ENCODE assay signal across 8 mouse cellular contexts in the genomic region with DNA sequence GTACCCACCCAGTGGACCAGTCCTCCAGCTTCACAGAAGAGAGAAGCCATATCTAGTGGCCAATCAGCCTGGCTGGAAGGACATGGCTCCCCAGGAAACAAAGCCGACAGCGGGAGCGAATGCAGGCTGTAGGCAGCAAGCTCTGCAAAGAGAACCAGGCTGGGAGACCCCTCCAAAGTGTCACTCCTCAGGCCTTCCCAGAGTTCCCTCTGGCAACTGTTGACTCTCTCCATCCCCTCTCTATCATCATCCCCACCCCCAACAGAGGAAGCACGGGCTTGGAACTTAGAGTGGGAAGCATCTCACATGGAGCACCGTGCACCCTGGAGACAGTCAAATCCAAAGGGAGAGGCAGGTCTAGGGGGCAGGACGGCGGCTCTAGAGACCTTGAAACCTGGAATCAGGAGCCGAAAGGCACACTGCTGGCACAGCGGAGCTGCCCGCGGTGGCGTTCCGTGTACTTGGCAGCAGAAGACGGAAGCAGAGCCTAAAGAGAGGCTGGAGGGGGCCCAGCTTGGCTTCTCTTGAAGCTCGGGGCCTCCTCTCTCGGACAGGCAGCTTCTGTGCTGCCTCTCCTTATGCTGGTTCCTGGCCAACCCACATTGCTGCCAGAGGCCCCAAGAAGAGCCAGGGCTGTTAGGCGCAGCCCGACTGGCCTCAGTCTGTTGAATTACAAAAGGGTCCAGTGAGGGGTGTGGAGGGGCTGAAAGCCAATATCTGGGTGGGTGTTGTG. TPM values are rescaled to one million over a fixed set of nuclear protein-coding genes. Genes with fewer than 3 reads are reported as not detected.
DNase-seq lines count a peak whose midpoint lies in the region; ATAC-seq lines count a peak whose summit lies in the region.

No protein-coding gene starts in this region.

- H3K4me1 ChIP-seq in embryonic facial prominence, embryonic 10.5 days, result peaks cover 38% of the 10 kb centered on the region
- H3K4me1 ChIP-seq in heart, embryonic 15.5 days (replicated peaks), result peaks cover 49% of the 10 kb centered on the region
- peaks cover 19% of the 10 kb centered on the region for H3K4me1 ChIP-seq in kidney, embryonic 15.5 days

- intact Hi-C loops in left cerebral cortex, postnatal 4 days (cut with DNase I), result no loop called here

- H3K36me3 ChIP-seq in embryonic facial prominence, embryonic 10.5 days (replicated peaks), result no peaks in the 10 kb centered on the region
- 0 out of 2 replicates have a peak, but pooled peaks cover 4% of the 10 kb centered on the region for H3K36me3 ChIP-seq in heart, embryonic 15.5 days
- H3K36me3 ChIP-seq in kidney, embryonic 15.5 days, result no peaks in the 10 kb centered on the region

- H3K4me2 ChIP-seq in heart, embryonic 15.5 days, result peak overlapping the region; percentile 31
- no peak overlapping the region for H3K4me2 ChIP-seq in kidney, embryonic 15.5 days

- peak; percentile 21 to 42 for DNase-seq in kidney, postnatal 4 days
- no peak for DNase-seq in kidney, adult 18-20 months
- no peak for DNase-seq in embryonic facial prominence, embryonic 10.5 days (ENCODE audit: low spot score)
- DNase-seq in left cerebral cortex, postnatal 4 days, result peak; percentile 94
- DNase-seq in ovary, postnatal 14 days (ENCODE audit: low spot score), result peak; percentile 32

- WGBS in embryonic facial prominence, embryonic 10.5 days, result 80% methylated on average over 18 of the region's 18 CpGs
- 50% methylated on average over 18 of the region's 18 CpGs for WGBS in heart, embryonic 15.5 days
- 81% methylated on average over 18 of the region's 18 CpGs for WGBS in kidney, embryonic 15.5 days

- H3K9ac ChIP-seq in heart, embryonic 15.5 days, result no peak overlapping the region
- no peak overlapping the region for H3K9ac ChIP-seq in kidney, embryonic 15.5 days

- H3K27ac ChIP-seq in embryonic facial prominence, embryonic 10.5 days (replicated peaks), result peak overlapping the region; percentile 36; the same call in 1 of the 2 replicates
- H3K27ac ChIP-seq in heart, embryonic 15.5 days, result peak overlapping the region; percentile 71
- H3K27ac ChIP-seq in kidney, embryonic 15.5 days, result no peak overlapping the region

- H3K4me3 ChIP-seq in embryonic facial prominence, embryonic 10.5 days, result no peak overlapping the region
- no peak overlapping the region for H3K4me3 ChIP-seq in heart, embryonic 15.5 days
- no peak overlapping the region for H3K4me3 ChIP-seq in kidney, embryonic 15.5 days (replicated peaks)

- no peaks in the 10 kb centered on the region for H3K27me3 ChIP-seq in embryonic facial prominence, embryonic 10.5 days (replicated peaks; ENCODE audit: low read depth, poor library complexity, severe bottlenecking)
- no peaks in the 10 kb centered on the region for H3K27me3 ChIP-seq in heart, embryonic 15.5 days
- no peaks in the 10 kb centered on the region for H3K27me3 ChIP-seq in kidney, embryonic 15.5 days

- peak; percentile 48; the same call in 1 of the 2 replicates for ATAC-seq in heart, embryonic 15.5 days (replicated peaks; ENCODE audit: insufficient number of reproducible peaks, insufficient read depth, low FRiP score, low read depth)
- ATAC-seq in kidney, embryonic 15.5 days (replicated peaks; ENCODE audit: low FRiP score), result no peak
- ATAC-seq in monocyte, adult 5-6 weeks (replicated peaks; ENCODE audit: insufficient number of reproducible peaks, low FRiP score, low TSS enrichment, poor library complexity, severe bottlenecking), result no peak

- H3K9me3 ChIP-seq in embryonic facial prominence, embryonic 10.5 days, result no peaks in the 10 kb centered on the region
- no peaks in the 10 kb centered on the region for H3K9me3 ChIP-seq in heart, embryonic 15.5 days (replicated peaks)
- no peaks in the 10 kb centered on the region for H3K9me3 ChIP-seq in kidney, embryonic 15.5 days (replicated peaks)

RNA-seq across cellular contexts. Expression of gene Gsg1l, which starts 41.3 kb away (rescaled TPM):
- 0.65 and 1.3 TPM in 2 replicates for polyA plus RNA-seq in embryonic facial prominence, embryonic 10.5 days (2016; fragmentation: Nextera tagmentation; extraction: Ambion mirVana)
- polyA plus RNA-seq in heart, embryonic 15.5 days (2015; fragmentation: Nextera tagmentation; extraction: Ambion mirVana), result 7.7 and 8.5 TPM in 2 replicates
- 10 to 100 TPM; 16.4 to 19.2 TPM for total RNA-seq in left cerebral cortex, postnatal 4 days (2021)
- 0.75 and 1.1 TPM in 2 replicates for polyA plus RNA-seq in kidney, embryonic 15.5 days (2015; fragmentation: Nextera tagmentation; extraction: Ambion mirVana)
- not detected in 3 replicates for total RNA-seq in monocyte, adult 5-6 weeks (2017)

Comparison
In these comparisons a context has a peak if more than half of its experiments do, and no peak if none do; other contexts are left out.
1. DNase-seq: peak in kidney, postnatal 4 days (2 of 2), left cerebral cortex, postnatal 4 days (single experiment) and ovary, postnatal 14 days (single experiment); none in kidney, adult 18-20 months (single experiment) and embryonic facial prominence, embryonic 10.5 days (single experiment).